ENCODE assay signal across 8 mouse cellular contexts in the genomic region with DNA sequence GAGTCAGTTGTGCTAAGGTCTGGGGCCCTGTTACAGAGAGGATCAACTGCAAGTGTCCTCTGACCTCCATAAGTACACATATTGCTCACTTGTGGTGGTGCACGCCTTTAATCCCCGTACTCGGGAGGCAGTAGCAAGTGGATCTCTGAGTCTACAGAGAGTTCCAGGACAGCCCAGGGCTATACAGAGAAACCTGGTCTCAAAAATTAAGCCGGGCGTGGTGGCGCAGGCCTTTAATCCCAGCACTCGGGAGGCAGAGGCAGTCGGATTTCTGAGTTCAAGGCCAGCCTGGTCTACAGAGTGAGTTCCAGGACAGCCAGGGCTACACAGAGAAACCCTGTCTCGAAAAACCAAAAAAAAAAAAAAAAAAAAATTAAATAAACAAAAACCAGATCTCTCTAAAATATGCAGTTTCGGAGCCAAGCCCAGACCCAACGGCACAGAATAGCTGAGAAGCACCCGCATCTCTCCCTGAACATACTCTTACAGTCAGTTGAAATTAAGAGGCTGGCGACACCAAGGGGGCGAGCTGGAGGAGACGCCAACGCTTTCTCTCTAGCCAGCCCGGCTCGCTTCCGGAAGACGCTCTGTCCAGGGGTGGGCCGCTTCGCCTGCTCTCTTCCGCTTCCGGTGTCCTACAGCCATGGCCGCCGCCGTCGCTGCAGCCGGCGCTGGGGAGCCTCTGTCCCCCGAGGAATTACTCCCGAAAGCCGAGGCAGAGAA. TPM values are rescaled to one million over a fixed set of nuclear protein-coding genes. Genes with fewer than 3 reads are reported as not detected.
DNase-seq lines count a peak whose midpoint lies in the region; ATAC-seq lines count a peak whose summit lies in the region.

A gene (plus strand): TSS at position 613 of the 723 bp plus-strand sequence.

- H3K4me3 ChIP-seq in hindbrain, embryonic 11.5 days (ENCODE audit: low read depth, low read length), result peak within 1 kb of the TSS; percentile 93

- peak; percentile 94 for ATAC-seq in hindbrain, embryonic 11.5 days (ENCODE audit: low FRiP score)

- WGBS in hindbrain, embryonic 11.5 days, result 20% methylated on average over 31 of the region's 33 CpGs

- H3K27me3 ChIP-seq in hindbrain, embryonic 11.5 days (ENCODE audit: control insufficient read depth, insufficient read depth, low read length), result no peaks in the 10 kb centered on the region

- H3K27ac ChIP-seq in hindbrain, embryonic 11.5 days (ENCODE audit: low read depth, low read length), result no peak within 1 kb of the TSS

- H3K9ac ChIP-seq in hindbrain, embryonic 11.5 days (ENCODE audit: low read depth, low read length), result peak within 1 kb of the TSS; percentile 83

- H3K4me1 ChIP-seq in hindbrain, embryonic 11.5 days (replicated peaks; ENCODE audit: control insufficient read depth, insufficient read depth, low read length), result peaks cover 3% of the 10 kb centered on the region; the same call in 1 of the 2 replicates

- H3K4me2 ChIP-seq in hindbrain, embryonic 11.5 days (replicated peaks; ENCODE audit: low read depth, low read length), result peak within 1 kb of the TSS; percentile 74

- peaks cover 5% of the 10 kb centered on the region; the same call in 1 of the 2 replicates for H3K36me3 ChIP-seq in hindbrain, embryonic 11.5 days (ENCODE audit: control insufficient read depth, insufficient read depth, low read length)

- no peaks in the 10 kb centered on the region for H3K9me3 ChIP-seq in hindbrain, embryonic 11.5 days (ENCODE audit: control insufficient read depth, low read length)

- DNase-seq in MN1 (ENCODE audit: low spot score), result peak; percentile 95
- peak; percentile 88 for DNase-seq in cerebellum, adult 9-10 months
- DNase-seq in frontal cortex, adult 2 months (ENCODE audit: extremely low spot score in 1 of 2, low spot score in 1 of 2), result peak; percentile 83 to 93
- peak; percentile 92 for DNase-seq in hindbrain, embryonic 11.5 days (ENCODE audit: low spot score)
- peak; percentile 81 to 93 for DNase-seq in layer of hippocampus, postnatal 14 days (ENCODE audit: low spot score in 2 of 2)
- peak; percentile 90 for DNase-seq in lung, postnatal 14 days
- DNase-seq in retina, adult 2 months (ENCODE audit: low read depth, low spot score), result peak; percentile 82
- DNase-seq in thymus, postnatal 36 days, result peak; percentile 85 to 89

RNA-seq across cellular contexts. Expression of the gene that starts here (rescaled TPM):
- 92.3 and 97.1 TPM in 2 replicates for polyA plus RNA-seq in frontal cortex, adult 2 months (2012; rRNA removed)
- 337 and 338 TPM in 2 replicates for polyA plus RNA-seq in hindbrain, embryonic 11.5 days (2014; fragmentation: Nextera tagmentation; extraction: Ambion mirVana)
- total RNA-seq in layer of hippocampus, postnatal 14 days (2021), result 100 to 1,000 TPM; 103 TPM
